Mouse (Mus musculus) forebrain, embryonic 14.5 days (tissue): ENCODE measurements around the gene BC035947. TPM values are rescaled to one million over a fixed set of nuclear protein-coding genes. Genes with fewer than 3 reads are reported as not detected.

ENCODE experiments used
- polyA plus RNA-seq: library from polyadenylated mRNA; unstranded; fragments of >200 nt; fragmentation: Nextera tagmentation; extraction: Ambion mirVana; gene quantifications from 2 replicates; pipeline ENCODE4 v1.2.1, GENCODE M21; 2014

Gene BC035947
- polyA plus RNA-seq, 1 experiment from 2014 or later: 0.24 TPM

Other genes with a start within 250 kb of the BC035947 start
- 0.10 and 0.27 TPM in 2 replicates for gene Sgpp2, start 201.8 kb downstream of the BC035947 start, polyA plus RNA-seq
- gene Farsb, start 23.3 kb downstream of the BC035947 start, polyA plus RNA-seq: 172 and 188 TPM in 2 replicates
- gene Mogat1, start 1.2 kb downstream of the BC035947 start, polyA plus RNA-seq: not detected in 2 replicates
- 81.5 and 101 TPM in 2 replicates for gene Acsl3, start 145.7 kb upstream of the BC035947 start, polyA plus RNA-seq
- 3.4 and 3.6 TPM in 2 replicates for gene Utp14b, start 145.9 kb upstream of the BC035947 start, polyA plus RNA-seq